Mouse (Mus musculus): Measurements from ENCODE around the gene Gm16368. TPM values are rescaled to one million over a fixed set of nuclear protein-coding genes. Genes with fewer than 3 reads are reported as not detected.
"Not testable (repeated sequence)": the region's sequence is repeated elsewhere in the genome, so short reads cannot be mapped to it uniquely, and the experiment has no call there.

Gm16368 gene
- not detected in 2 replicates for polyA plus RNA-seq (2016; fragmentation: Nextera tagmentation; extraction: Ambion mirVana)

DNA sequence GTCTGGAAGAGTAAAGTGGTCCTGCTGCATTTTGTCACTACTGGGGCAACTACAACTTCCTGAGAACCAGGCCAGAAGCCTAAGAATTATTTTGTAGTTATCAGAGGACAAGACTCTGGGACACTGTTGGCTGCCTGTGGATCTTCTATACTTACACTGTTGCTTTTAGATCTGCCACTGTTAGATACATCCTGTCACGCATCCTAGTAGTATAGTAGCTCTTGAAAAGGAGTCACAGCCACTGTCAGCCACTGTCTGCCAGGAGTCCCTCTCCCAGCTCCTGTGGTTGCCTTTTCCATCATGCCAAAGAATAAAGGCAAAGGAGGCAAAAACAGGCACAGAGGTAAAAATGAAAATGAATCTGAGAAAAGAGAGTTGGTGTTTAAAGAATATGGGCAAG is at the start of gene Gm16368:
Gene Gm16368, plus strand, starts transcription at position 301 of the 400 bp plus-strand sequence.
- DNase-seq (ENCODE audit: low spot score); H3K27me3 ChIP-seq (ENCODE audit: low read depth, poor library complexity, severe bottlenecking); H3K36me3 ChIP-seq; H3K27ac ChIP-seq (replicated peaks); H3K9me3 ChIP-seq (replicated peaks); H3K4me1 ChIP-seq; H3K4me3 ChIP-seq: not testable (repeated sequence)
- 88% methylated on average over 1 of the region's 1 CpGs for WGBS

- not testable (repeated sequence) for H3K27me3 ChIP-seq (ENCODE audit: low read depth, poor library complexity, severe bottlenecking); H3K4me3 ChIP-seq; H3K36me3 ChIP-seq; DNase-seq (ENCODE audit: low spot score); H3K4me1 ChIP-seq; H3K27ac ChIP-seq (replicated peaks)
- H3K9me3 ChIP-seq (replicated peaks), result peaks cover 20% of the 10 kb centered on the region
Observed at GRCm38 (mm10) chr12:88039062-88039461, 44.4 kb upstream of the Gm16368 start.

DNA sequence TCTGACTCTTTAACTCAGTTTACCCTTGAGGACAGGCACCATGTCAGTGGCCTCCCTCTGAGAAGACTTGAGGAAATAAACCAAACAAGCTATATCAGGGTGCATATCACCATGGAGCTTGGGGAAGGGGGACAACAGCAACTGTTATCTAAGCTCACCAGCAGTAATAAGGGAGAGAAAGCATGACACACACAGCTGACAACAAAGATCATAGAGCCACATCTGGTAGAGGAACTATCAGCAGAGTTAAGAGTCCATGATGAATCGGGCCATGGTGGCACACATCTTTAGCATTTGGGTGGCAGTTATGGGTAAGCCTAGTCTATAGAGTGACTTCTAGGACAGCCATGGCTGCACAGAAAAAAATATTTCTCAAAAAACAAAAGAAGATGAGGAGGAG is 43.8 kb upstream of the Gm16368 start:
- not testable (repeated sequence) for H3K4me1 ChIP-seq; H3K27ac ChIP-seq (replicated peaks); H3K36me3 ChIP-seq; DNase-seq (ENCODE audit: low spot score); H3K4me3 ChIP-seq; H3K27me3 ChIP-seq (ENCODE audit: low read depth, poor library complexity, severe bottlenecking)
- H3K9me3 ChIP-seq (replicated peaks), result peaks cover 13% of the 10 kb centered on the region
- 91% methylated on average over 1 of the region's 1 CpGs for WGBS

- H3K9me3 ChIP-seq (replicated peaks); DNase-seq (ENCODE audit: low spot score); H3K27me3 ChIP-seq (ENCODE audit: low read depth, poor library complexity, severe bottlenecking); H3K27ac ChIP-seq (replicated peaks); H3K4me1 ChIP-seq; H3K4me3 ChIP-seq; H3K36me3 ChIP-seq: not testable (repeated sequence)
- WGBS, result 62% methylated on average over 1 of the region's 1 CpGs
Observed at GRCm38 (mm10) chr12:88045226-88045625, 38.3 kb upstream of the Gm16368 start.

Other genes with a start within 250 kb of the Gm16368 start
- not detected in 2 replicates for gene Gm2001, start 241.4 kb upstream of the Gm16368 start, polyA plus RNA-seq (2016; fragmentation: Nextera tagmentation; extraction: Ambion mirVana)
- gene Gm2016, start 209.6 kb upstream of the Gm16368 start, polyA plus RNA-seq (2016; fragmentation: Nextera tagmentation; extraction: Ambion mirVana), result not detected in 2 replicates
- gene Gm2022, start 188.3 kb upstream of the Gm16368 start, polyA plus RNA-seq (2016; fragmentation: Nextera tagmentation; extraction: Ambion mirVana), result not detected in 2 replicates
- gene Gm2035, start 163.8 kb upstream of the Gm16368 start, polyA plus RNA-seq (2016; fragmentation: Nextera tagmentation; extraction: Ambion mirVana), result not detected in 2 replicates
- not detected in 2 replicates for gene Gm2042, start 129.6 kb upstream of the Gm16368 start, polyA plus RNA-seq (2016; fragmentation: Nextera tagmentation; extraction: Ambion mirVana)
- gene Gm2075, start 71.8 kb upstream of the Gm16368 start, polyA plus RNA-seq (2016; fragmentation: Nextera tagmentation; extraction: Ambion mirVana), result not detected in 2 replicates
- gene Gm6803, start 64.9 kb upstream of the Gm16368 start, polyA plus RNA-seq (2016; fragmentation: Nextera tagmentation; extraction: Ambion mirVana), result not detected in 2 replicates
- gene Gm2056, start 56.7 kb upstream of the Gm16368 start, polyA plus RNA-seq (2016; fragmentation: Nextera tagmentation; extraction: Ambion mirVana), result not detected in 2 replicates
- gene Gm10436, start 98.4 kb downstream of the Gm16368 start, polyA plus RNA-seq (2016; fragmentation: Nextera tagmentation; extraction: Ambion mirVana), result not detected in 2 replicates
- not detected in 2 replicates for gene Gm8332, start 166.4 kb downstream of the Gm16368 start, polyA plus RNA-seq (2016; fragmentation: Nextera tagmentation; extraction: Ambion mirVana)
- not detected in 2 replicates for gene Gm5662, start 190.8 kb downstream of the Gm16368 start, polyA plus RNA-seq (2016; fragmentation: Nextera tagmentation; extraction: Ambion mirVana)
- not detected in 2 replicates for gene Gm5039, start 240.3 kb downstream of the Gm16368 start, polyA plus RNA-seq (2016; fragmentation: Nextera tagmentation; extraction: Ambion mirVana)

All from midbrain, embryonic 10.5 days (tissue).